Mouse (Mus musculus) c-Kit-positive CD71-negative TER-119-negative erythroid progenitor cells, embryonic 14.5 days (primary cell): ENCODE data around the gene Gapt.
"Not testable (repeated sequence)": the region's sequence is repeated elsewhere in the genome, so short reads cannot be mapped to it uniquely, and the experiment has no call there.

Source experiments
- DNase-seq: peaks from one replicate; pipeline ENCODE4 v3.0.0-alpha.2; 2013; ENCODE audit warnings: low read depth

Gene Gapt

DNA sequence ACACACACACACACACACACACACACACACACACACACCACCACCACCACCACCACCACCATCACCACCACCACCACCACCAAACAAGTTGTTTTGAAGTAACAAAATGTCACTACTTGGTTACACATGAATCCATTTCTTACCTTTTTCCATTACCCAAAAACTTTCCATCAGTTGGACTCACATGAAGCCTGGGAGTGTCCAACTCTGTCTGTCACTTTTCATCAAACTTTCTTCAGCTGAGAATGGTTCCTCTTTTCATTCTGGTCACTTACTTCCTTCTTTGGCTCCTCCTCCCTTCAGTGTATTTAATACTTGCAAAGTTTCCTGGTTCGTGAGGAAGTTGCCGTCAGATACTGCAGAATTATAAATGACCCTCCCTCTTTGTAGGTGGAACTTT, at the start of gene Gapt:
Gene Gapt (minus strand): TSS at position 259 of the 400 bp plus-strand sequence.
- no peak for DNase-seq

GRCm38 (mm10) chr13:110406152-110406551, 49.2 kb upstream of the Gapt start:
- DNase-seq = no peak

- DNase-seq = not testable (repeated sequence)
Measured at GRCm38 (mm10) chr13:110404686-110405085, 47.7 kb upstream of the Gapt start.

- DNase-seq = no peak
Measured at GRCm38 (mm10) chr13:110404059-110404458, 47.1 kb upstream of the Gapt start.

- no peak for DNase-seq
Measured at GRCm38 (mm10) chr13:110401877-110402276, 44.9 kb upstream of the Gapt start.

GRCm38 (mm10) chr13:110401443-110401842, 44.4 kb upstream of the Gapt start:
- DNase-seq = no peak

DNA sequence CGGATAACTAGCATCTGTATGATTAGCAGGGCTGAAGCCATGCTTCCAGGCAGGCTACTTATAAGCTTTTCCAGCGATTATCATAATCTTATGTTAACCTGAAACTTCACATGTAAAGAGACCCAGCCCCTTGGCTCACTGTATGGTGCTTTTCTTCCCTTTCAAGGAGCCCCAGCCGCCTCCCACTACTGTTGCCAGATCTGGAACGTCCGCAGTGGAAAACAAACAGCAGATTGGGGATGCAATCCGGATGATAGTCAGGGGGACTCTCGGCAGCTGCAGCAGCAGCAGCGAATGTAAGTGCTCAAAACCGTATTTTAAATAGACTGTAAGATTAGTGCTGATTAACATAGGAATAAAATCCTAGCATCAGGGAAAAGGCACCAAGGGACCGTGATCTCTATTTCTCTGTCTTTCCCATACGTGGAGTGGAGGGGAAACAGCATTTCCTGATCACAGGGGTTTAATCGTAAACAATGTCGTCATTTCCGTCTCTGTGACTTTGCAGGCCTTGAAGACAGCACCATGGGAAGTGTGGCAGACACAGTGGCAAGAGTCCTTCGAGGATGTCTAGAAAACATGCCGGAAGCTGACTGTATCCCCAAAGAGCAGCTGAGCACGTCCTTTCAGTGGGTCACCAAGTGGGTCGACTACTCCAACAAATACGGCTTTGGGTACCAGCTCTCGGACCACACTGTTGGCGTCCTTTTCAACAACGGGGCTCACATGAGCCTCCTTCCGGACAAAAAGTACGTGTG, 41.7 kb upstream of the Gapt start:
- no peak for DNase-seq

- DNase-seq = no peak
Measured at GRCm38 (mm10) chr13:110397750-110398149, 40.8 kb upstream of the Gapt start.

DNA sequence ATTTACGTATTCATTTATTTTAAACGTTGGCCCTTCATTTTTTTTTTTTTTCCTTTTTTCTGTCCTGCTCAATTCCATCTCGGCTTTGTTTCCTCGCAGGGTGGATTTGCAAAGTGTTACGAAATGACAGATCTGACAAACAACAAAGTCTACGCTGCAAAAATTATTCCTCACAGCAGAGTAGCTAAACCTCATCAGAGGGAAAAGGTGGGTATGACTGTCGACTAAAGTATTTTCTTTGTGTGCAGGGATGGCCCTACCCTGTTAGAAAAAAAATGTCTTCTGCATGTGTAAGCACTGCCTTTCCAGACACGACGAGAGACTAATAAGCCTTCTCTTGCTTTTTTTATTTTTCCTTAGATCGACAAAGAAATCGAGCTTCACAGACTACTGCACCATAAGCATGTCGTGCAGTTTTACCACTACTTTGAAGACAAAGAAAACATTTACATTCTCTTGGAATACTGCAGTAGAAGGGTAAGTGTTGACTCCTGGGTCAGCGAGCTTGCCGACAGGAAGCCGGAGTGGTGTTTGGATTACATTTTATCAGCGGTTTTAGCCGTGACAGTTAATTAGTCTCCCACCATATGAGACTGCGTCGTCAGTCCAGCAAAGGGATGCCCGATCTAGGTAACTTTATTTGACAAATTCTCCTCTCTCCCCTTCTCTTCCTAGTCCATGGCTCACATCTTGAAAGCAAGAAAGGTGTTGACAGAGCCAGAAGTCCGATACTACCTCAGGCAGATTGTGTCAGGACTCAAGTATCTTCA, 39.1 kb upstream of the Gapt start:
- no peak for DNase-seq

- no peak for DNase-seq
Measured at GRCm38 (mm10) chr13:110395179-110395794, 38.3 kb upstream of the Gapt start.

DNA sequence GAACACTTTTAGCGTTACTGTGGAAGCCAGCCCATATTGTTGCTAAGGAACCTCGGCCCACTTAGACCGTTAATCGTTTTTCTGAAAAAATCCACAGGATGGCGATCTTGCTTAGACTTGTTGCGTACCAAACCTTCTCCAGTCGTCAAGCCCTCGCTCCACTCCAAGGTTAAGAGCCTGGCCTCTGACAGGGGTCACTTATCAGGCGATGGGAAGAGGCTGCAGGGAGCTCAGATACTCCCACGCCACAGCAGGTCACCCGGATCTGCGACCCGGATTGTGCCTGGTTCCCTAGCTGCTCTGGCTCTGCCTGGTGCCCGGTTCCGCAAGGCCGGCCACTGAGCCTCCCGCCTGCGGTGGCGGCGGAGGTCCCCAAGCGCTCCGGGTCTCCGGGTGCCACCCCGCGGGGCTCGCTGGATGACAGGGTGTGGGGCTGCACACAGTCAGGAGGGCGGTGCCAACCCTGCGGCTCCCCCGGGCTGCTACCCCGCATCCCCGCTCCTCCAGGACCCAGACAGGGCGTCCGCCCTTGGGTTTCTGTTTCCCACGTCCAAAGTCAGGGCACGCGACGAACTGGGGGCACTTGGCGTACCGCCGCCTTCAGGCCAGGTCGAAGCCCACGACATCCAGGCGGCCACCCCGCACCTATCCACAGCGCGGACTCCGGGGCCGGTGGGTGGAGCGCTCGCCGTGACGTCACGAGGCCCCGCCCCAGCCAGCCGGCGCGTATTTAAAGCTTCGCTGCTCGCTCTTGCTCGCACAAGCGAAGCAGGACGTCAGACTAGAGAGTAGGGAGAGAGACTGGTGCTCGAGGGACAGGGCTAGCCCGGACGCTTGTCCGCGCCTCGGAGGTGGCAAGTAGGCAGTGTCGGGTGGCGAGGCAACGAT, 37.5 kb upstream of the Gapt start, which contains the start of gene Plk2:
Gene Plk2 (plus strand): TSS at position 756 of the 888 bp plus-strand sequence.
- DNase-seq = peak; percentile 61

DNA sequence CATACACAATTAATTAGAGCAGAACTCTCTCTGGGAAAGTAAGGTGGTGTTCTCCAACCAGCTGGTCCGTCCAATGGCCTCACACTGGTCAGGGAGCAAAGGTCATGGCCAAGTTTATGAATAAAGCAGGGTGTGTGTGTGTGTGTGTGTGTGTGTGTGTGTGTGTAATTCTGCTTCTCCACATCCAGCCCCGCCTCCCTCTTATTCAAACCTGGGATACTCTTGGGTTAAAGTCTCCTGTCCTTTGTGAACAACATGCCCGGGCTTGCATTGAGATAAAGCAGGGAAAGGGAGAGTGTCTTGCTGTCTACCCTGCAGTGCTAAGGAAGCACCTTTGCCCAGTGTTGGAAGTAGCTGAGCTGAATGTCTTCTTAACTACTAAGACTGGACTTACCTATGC, 35.6 kb upstream of the Gapt start:
- DNase-seq = no peak

DNA sequence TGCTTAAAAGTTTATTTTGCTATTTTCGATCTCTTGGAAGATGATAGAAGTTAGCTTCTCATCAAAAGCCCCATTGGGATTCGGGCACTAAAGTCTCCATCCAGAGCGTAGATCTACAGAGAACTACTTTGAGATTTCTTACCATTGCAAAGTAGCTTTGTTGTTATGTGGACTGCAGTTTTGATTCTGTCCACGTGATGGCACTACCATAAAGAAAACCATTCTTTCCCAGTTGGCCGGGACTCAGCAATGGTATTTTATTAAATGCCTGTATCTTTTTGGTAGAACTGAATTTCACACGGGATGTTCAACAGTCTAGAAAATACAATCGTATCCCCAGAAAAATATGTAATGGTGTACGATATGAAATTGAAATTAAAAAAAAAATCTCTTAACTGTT, 35.2 kb upstream of the Gapt start:
- peak; percentile 59 for DNase-seq

DNA sequence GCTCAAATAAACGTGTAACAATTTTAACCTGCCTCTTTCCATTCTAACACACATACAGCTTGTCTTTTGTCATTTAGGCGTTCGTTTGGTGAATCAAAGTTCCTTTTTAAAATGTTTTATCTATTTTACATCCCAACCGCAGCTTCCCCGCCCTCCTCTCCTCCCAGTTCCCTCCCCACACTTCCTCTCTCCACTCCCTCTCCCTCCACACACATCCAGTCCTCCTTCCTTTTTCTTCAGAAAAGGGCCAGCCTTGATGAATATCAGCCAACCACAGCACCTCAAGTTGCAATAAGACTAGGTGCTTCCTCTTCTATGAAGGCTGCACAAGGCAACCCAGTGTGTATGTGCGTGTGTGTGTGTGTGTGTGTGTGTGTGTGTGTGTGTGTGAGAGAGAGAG, 27.5 kb upstream of the Gapt start:
- no peak for DNase-seq

- DNase-seq = no peak
Measured at GRCm38 (mm10) chr13:110382447-110382901, 25.5 kb upstream of the Gapt start.

- no peak for DNase-seq
Measured at GRCm38 (mm10) chr13:110369673-110370072, 12.7 kb upstream of the Gapt start.

DNA sequence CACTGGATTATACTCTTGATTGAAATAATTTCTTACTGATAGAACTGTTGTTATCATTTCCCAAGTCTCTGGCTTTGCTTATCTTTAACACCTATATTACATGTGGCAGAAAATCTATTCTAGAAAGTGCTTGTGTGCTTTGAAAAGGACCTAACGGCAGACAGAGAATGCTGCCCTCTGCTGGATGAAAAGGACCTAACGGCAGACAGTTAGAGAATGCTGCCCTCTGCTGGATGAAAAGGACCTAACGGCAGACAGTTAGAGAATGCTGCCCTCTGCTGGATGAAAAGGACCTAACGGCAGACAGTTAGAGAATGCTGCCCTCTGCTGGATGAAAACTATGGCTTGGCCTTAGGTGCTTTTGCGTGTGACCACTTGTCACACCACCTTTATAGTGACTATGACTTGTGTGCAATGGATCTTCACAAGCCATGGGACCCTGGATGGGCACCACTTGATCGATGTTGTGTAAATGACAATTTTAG, 11.6 kb upstream of the Gapt start:
- DNase-seq = not testable (repeated sequence)

DNA sequence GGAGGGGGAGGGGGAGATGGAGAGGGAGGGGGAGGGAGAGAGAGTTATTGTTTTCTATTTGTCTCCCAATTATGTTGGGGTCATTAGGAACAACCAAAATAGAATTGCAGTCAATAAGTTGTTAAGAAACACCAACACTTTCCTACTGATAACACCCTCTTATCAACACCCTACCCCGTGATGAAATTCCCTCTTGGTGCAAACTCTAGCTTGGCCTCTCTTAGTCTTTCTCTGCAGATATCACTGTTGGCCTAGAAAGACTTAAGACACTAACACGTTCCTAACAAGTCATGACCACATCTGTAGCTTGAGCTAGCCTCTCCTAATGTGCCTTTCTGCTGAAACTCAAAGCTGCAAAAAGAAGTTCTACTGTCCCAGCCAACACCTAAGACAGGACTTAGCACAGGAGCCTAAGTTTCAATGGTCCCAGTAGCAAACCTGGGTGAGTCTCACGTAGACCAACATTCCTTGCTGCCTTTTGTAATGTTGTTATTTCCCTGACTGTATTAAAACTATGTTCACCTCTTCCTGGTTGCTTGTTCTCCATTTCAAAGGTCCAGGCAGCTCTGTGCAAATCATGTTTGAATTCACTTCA, 11.1 kb upstream of the Gapt start:
- no peak for DNase-seq

GRCm38 (mm10) chr13:110366477-110366876, 9.5 kb upstream of the Gapt start:
- DNase-seq = no peak

GRCm38 (mm10) chr13:110363722-110364121, 6.7 kb upstream of the Gapt start:
- DNase-seq = no peak

- no peak for DNase-seq
Measured at GRCm38 (mm10) chr13:110351051-110351450, 5.9 kb downstream of the Gapt start.
